Mouse (Mus musculus) bone marrow macrophage, adult 2 months (primary cell): ENCODE measurements around the gene Relb.

ENCODE experiments used
- CTCF ChIP-seq: IDR thresholded peaks from 2 replicates; pipeline ENCODE4 v1.5.1; 2012; ENCODE audit warnings: low read depth, mild to moderate bottlenecking, low read length, moderate library complexity
- POLR2A ChIP-seq: IDR thresholded peaks from 2 replicates; pipeline ENCODE4 v1.6.1; 2012; ENCODE audit warnings: mild to moderate bottlenecking, low read depth, low read length, borderline replicate concordance

DNA sequence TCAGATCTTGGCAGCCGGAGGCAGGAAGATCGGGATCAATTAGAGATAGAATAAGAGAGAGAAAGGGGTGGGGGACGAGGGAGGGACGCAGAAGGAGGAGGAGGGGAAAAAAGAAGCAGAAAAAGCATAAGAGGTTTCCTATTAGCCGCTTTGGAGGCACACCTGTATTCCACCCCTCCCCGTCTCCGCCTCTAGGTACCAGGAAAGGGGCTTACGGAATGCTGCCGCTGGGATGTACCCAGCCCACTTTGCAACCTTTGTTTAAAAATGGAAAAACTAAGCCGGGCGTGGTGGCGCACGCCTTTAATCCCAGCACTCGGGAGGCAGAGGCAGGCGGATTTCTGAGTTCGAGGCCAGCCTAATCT, 55.5 kb downstream of the Relb start:
- TF ChIP-seq CTCF: no peak
- no peak for TF ChIP-seq POLR2A
